Mouse (Mus musculus) C2C12 (cell line): Measurements from ENCODE around the gene Cpt1a. TPM values are rescaled to one million over a fixed set of nuclear protein-coding genes. Genes with fewer than 3 reads are reported as not detected.

Source experiments
- H3K27me3 ChIP-seq: one replicate; pipeline ENCODE4 v1.6.1; 2011; ENCODE audit not compliant: control insufficient read depth, insufficient read depth, insufficient read length
- H3K36me3 ChIP-seq: one replicate; pipeline ENCODE4 v1.6.1; 2011; ENCODE audit not compliant: control insufficient read depth, insufficient read depth
- H3K4me3 ChIP-seq: one replicate; pipeline ENCODE4 v1.5.1; 2011; ENCODE audit warnings: mild to moderate bottlenecking, control low read depth; ENCODE audit not compliant: poor library complexity, insufficient read depth, severe bottlenecking
- H3K79me2 ChIP-seq: one replicate; pipeline ENCODE4 v1.6.1; 2011; ENCODE audit not compliant: control insufficient read depth, insufficient read depth
- H3K79me3 ChIP-seq: one replicate; pipeline ENCODE4 v1.6.1; 2011; ENCODE audit warnings: low read depth, control low read depth
- H3ac ChIP-seq: one replicate; pipeline ENCODE3; 2011; ENCODE audit warnings: low read depth; ENCODE audit not compliant: control insufficient read depth, insufficient read length
- CEBPB ChIP-seq: IDR thresholded peaks from one replicate; pipeline ENCODE4 v1.6.1; 2011; ENCODE audit warnings: low read depth, mild to moderate bottlenecking, control low read depth, moderate library complexity
- CTCF ChIP-seq: IDR thresholded peaks from one replicate; pipeline ENCODE4 v1.5.1; 2011; ENCODE audit not compliant: control insufficient read depth, insufficient read depth, insufficient read length
- FOSL1 ChIP-seq: IDR thresholded peaks from one replicate; pipeline ENCODE4 v1.8.0; 2011; ENCODE audit warnings: mild to moderate bottlenecking, low read length; ENCODE audit not compliant: poor library complexity, insufficient read depth, severe bottlenecking
- MAX ChIP-seq: IDR thresholded peaks from one replicate; pipeline ENCODE4 v1.6.1; 2011; ENCODE audit warnings: mild to moderate bottlenecking, control low read depth
- MYOD1 ChIP-seq: IDR thresholded peaks from one replicate; pipeline ENCODE4 v1.6.1; 2011; ENCODE audit warnings: low read depth; ENCODE audit not compliant: control insufficient read depth, insufficient read length
- MYOG ChIP-seq: IDR thresholded peaks from one replicate; pipeline ENCODE4 v1.6.1; 2011; ENCODE audit not compliant: control insufficient read depth, insufficient read length; ENCODE audit errors: extremely low read depth
- USF1 ChIP-seq: IDR thresholded peaks from one replicate; pipeline ENCODE4 v1.6.1; 2011; ENCODE audit warnings: low read depth, mild to moderate bottlenecking, control low read depth, moderate library complexity
- polyA plus RNA-seq: library from polyadenylated mRNA; unstranded; fragments of >200 nt; fragmentation: generic; extraction: Trizol; gene quantifications from one replicate; pipeline ENCODE4 v1.2.1, GENCODE M21; 2012; ENCODE audit warnings: missing spikeins

The Cpt1a gene
- polyA plus RNA-seq, 1 experiment, result 56.7 TPM

- Histone ChIP-seq H3K27me3 (no peaks in the 10 kb centered on the region), H3K79me2 (peaks cover 30% of the 10 kb centered on the region), H3ac (peak overlapping the region; percentile 83), H3K4me3 (peak overlapping the region; percentile 50), H3K79me3 (peaks cover 15% of the 10 kb centered on the region), H3K36me3 (no peaks in the 10 kb centered on the region)
- TF ChIP-seq MYOD1 (no peak), CEBPB (no peak), CTCF (no peak), USF1 (no peak), FOSL1 (no peak), MYOG (no peak), MAX (no peak)
Observed at GRCm38 (mm10) chr19:3323201-3323621, 1.1 kb downstream of the Cpt1a start.

GRCm38 (mm10) chr19:3323753-3324270 lies 1.7 kb downstream of the Cpt1a start:
- Histone ChIP-seq H3K36me3 (no peaks in the 10 kb centered on the region), H3K4me3 (peak overlapping the region; percentile 50), H3K27me3 (no peaks in the 10 kb centered on the region), H3ac (peak overlapping the region; percentile 83), H3K79me3 (peaks cover 18% of the 10 kb centered on the region), H3K79me2 (peaks cover 36% of the 10 kb centered on the region)
- TF ChIP-seq USF1, result peak; percentile 97
- TF ChIP-seq CTCF, result no peak
- no peak for TF ChIP-seq MYOD1
- no peak for TF ChIP-seq MYOG

- Histone ChIP-seq H3K79me2 (peaks cover 42% of the 10 kb centered on the region), H3ac (peak overlapping the region; percentile 59), H3K79me3 (peaks cover 20% of the 10 kb centered on the region), H3K27me3 (no peaks in the 10 kb centered on the region), H3K4me3 (peak overlapping the region; percentile 50), H3K36me3 (no peaks in the 10 kb centered on the region)
- TF ChIP-seq FOSL1, result no peak
- TF ChIP-seq MAX, result no peak
- no peak for TF ChIP-seq MYOD1
- no peak for TF ChIP-seq CEBPB
- TF ChIP-seq USF1, result no peak
- TF ChIP-seq CTCF, result no peak
- TF ChIP-seq MYOG, result no peak
Observed at GRCm38 (mm10) chr19:3324271-3324811, 2.2 kb downstream of the Cpt1a start.

GRCm38 (mm10) chr19:3324931-3325711 lies 3.0 kb downstream of the Cpt1a start:
- H3K4me3 ChIP-seq, result peak overlapping the region; percentile 50
- no peaks in the 10 kb centered on the region for H3K27me3 ChIP-seq
- H3K79me3 ChIP-seq, result peaks cover 21% of the 10 kb centered on the region
- TF ChIP-seq CTCF, result no peak
- TF ChIP-seq MAX, result peak; percentile 52
- TF ChIP-seq USF1, result peak; percentile 97
- H3ac ChIP-seq, result peak overlapping the region; percentile 62
- H3K36me3 ChIP-seq, result no peaks in the 10 kb centered on the region
- H3K79me2 ChIP-seq, result peaks cover 49% of the 10 kb centered on the region

GRCm38 (mm10) chr19:3325771-3326478 lies 3.8 kb downstream of the Cpt1a start:
- H3K4me3 ChIP-seq, result peak overlapping the region; percentile 7
- no peaks in the 10 kb centered on the region for H3K27me3 ChIP-seq

More at GRCm38 (mm10) chr19:3325771-3326478, 3.8 kb downstream of the Cpt1a start:
- Histone ChIP-seq H3K79me3 (peaks cover 24% of the 10 kb centered on the region), H3K79me2 (peaks cover 57% of the 10 kb centered on the region), H3K36me3 (no peaks in the 10 kb centered on the region), H3ac (peak overlapping the region; percentile 25)
- TF ChIP-seq USF1, result no peak
- no peak for TF ChIP-seq CEBPB
- TF ChIP-seq CTCF, result no peak
- no peak for TF ChIP-seq MAX
- no peak for TF ChIP-seq MYOG
- TF ChIP-seq FOSL1, result no peak
- TF ChIP-seq MYOD1, result no peak
